Mouse (Mus musculus): Measurements from ENCODE around the gene Hpd. TPM values are rescaled to one million over a fixed set of nuclear protein-coding genes. Genes with fewer than 3 reads are reported as not detected.
"Not testable (repeated sequence)": the region's sequence is repeated elsewhere in the genome, so short reads cannot be mapped to it uniquely, and the experiment has no call there.

The Hpd gene
- polyA plus RNA-seq (2015; fragmentation: Nextera tagmentation; extraction: Ambion mirVana): 9.0 and 9.9 TPM in 2 replicates

GRCm38 (mm10) chr5:123182651-123183050, at the start of gene Hpd:
Gene Hpd (minus strand): TSS chr5:123182727.
- H3K4me2 ChIP-seq (ENCODE audit: low read depth, low read length): no peak within 1 kb of the TSS
- no peaks in the 10 kb centered on the region for H3K27me3 ChIP-seq (replicated peaks; ENCODE audit: control insufficient read depth, insufficient read depth, low read length)
- H3K4me1 ChIP-seq (ENCODE audit: control insufficient read depth, insufficient read depth, low read length): peaks cover 3% of the 10 kb centered on the region; the same call in 1 of the 2 replicates
- H3K4me3 ChIP-seq (ENCODE audit: low read length): no peak within 1 kb of the TSS
- H3K27ac ChIP-seq (ENCODE audit: low read length): no peak within 1 kb of the TSS
- H3K36me3 ChIP-seq (ENCODE audit: control insufficient read depth, insufficient read depth, low read length): no peaks in the 10 kb centered on the region
- no peaks in the 10 kb centered on the region for H3K9me3 ChIP-seq (ENCODE audit: control insufficient read depth, low read length)
- ATAC-seq: no peak
- WGBS: 72% methylated on average over 10 of the region's 10 CpGs
- H3K9ac ChIP-seq (ENCODE audit: low read depth, low read length): no peak within 1 kb of the TSS

- 90% methylated on average over 2 of the region's 2 CpGs for WGBS
- H3K4me1 ChIP-seq (ENCODE audit: control insufficient read depth, insufficient read depth, low read length): peaks cover 9% of the 10 kb centered on the region
- H3K36me3 ChIP-seq (ENCODE audit: control insufficient read depth, insufficient read depth, low read length): no peaks in the 10 kb centered on the region; the same call in 1 of the 2 replicates
- no peak overlapping the region for H3K4me2 ChIP-seq (ENCODE audit: low read depth, low read length)
- H3K27ac ChIP-seq (ENCODE audit: low read length): no peak overlapping the region
- H3K9me3 ChIP-seq (ENCODE audit: control insufficient read depth, low read length): no peaks in the 10 kb centered on the region
- H3K27me3 ChIP-seq (replicated peaks; ENCODE audit: control insufficient read depth, insufficient read depth, low read length): no peaks in the 10 kb centered on the region
- ATAC-seq: no peak
- no peak overlapping the region for H3K4me3 ChIP-seq (ENCODE audit: low read length)
- no peak overlapping the region for H3K9ac ChIP-seq (ENCODE audit: low read depth, low read length)
Observed at GRCm38 (mm10) chr5:123232180-123232579, 49.7 kb upstream of the Hpd start.

GRCm38 (mm10) chr5:123229296-123229695, 46.8 kb upstream of the Hpd start:
- Histone ChIP-seq H3K9me3 (ENCODE audit: control insufficient read depth, low read length) (no peaks in the 10 kb centered on the region), H3K9ac (ENCODE audit: low read depth, low read length) (no peak overlapping the region; the same call in 1 of the 2 replicates), H3K4me3 (ENCODE audit: low read length) (no peak overlapping the region), H3K36me3 (ENCODE audit: control insufficient read depth, insufficient read depth, low read length) (no peaks in the 10 kb centered on the region), H3K4me1 (ENCODE audit: control insufficient read depth, insufficient read depth, low read length) (peaks cover 4% of the 10 kb centered on the region), H3K4me2 (ENCODE audit: low read depth, low read length) (peak overlapping the region; percentile 77; the same call in 1 of the 2 replicates), H3K27ac (ENCODE audit: low read length) (no peak overlapping the region), H3K27me3 (replicated peaks; ENCODE audit: control insufficient read depth, insufficient read depth, low read length) (no peaks in the 10 kb centered on the region)
- WGBS: 83% methylated on average over 6 of the region's 6 CpGs
- ATAC-seq: no peak

- Histone ChIP-seq H3K4me3 (ENCODE audit: low read length) (peak overlapping the region; percentile 77), H3K36me3 (ENCODE audit: control insufficient read depth, insufficient read depth, low read length) (no peaks in the 10 kb centered on the region), H3K9ac (ENCODE audit: low read depth, low read length) (peak overlapping the region; percentile 84), H3K27ac (ENCODE audit: low read length) (no peak overlapping the region), H3K4me2 (ENCODE audit: low read depth, low read length) (peak overlapping the region; percentile 77), H3K4me1 (ENCODE audit: control insufficient read depth, insufficient read depth, low read length) (peaks cover 4% of the 10 kb centered on the region), H3K27me3 (replicated peaks; ENCODE audit: control insufficient read depth, insufficient read depth, low read length) (no peaks in the 10 kb centered on the region), H3K9me3 (ENCODE audit: control insufficient read depth, low read length) (no peaks in the 10 kb centered on the region)
- WGBS: 8% methylated on average over 15 of the region's 15 CpGs
- ATAC-seq: peak; percentile 6; the same call in 1 of the 2 replicates
Observed at GRCm38 (mm10) chr5:123228524-123228922, 46.0 kb upstream of the Hpd start.

GRCm38 (mm10) chr5:123227762-123228523, 45.4 kb upstream of the Hpd start:
- H3K36me3 ChIP-seq (ENCODE audit: control insufficient read depth, insufficient read depth, low read length): no peaks in the 10 kb centered on the region
- peak; percentile 88 for ATAC-seq
- peak overlapping the region; percentile 77 for H3K4me3 ChIP-seq (ENCODE audit: low read length)
- peaks cover 4% of the 10 kb centered on the region for H3K4me1 ChIP-seq (ENCODE audit: control insufficient read depth, insufficient read depth, low read length)
- H3K27me3 ChIP-seq (replicated peaks; ENCODE audit: control insufficient read depth, insufficient read depth, low read length): no peaks in the 10 kb centered on the region
- H3K9ac ChIP-seq (ENCODE audit: low read depth, low read length): peak overlapping the region; percentile 84
- H3K27ac ChIP-seq (ENCODE audit: low read length): no peak overlapping the region; the same call in 1 of the 2 replicates
- WGBS: 4% methylated on average over 42 of the region's 42 CpGs
- H3K4me2 ChIP-seq (ENCODE audit: low read depth, low read length): peak overlapping the region; percentile 77
- no peaks in the 10 kb centered on the region for H3K9me3 ChIP-seq (ENCODE audit: control insufficient read depth, low read length)

GRCm38 (mm10) chr5:123226851-123227250, 44.3 kb upstream of the Hpd start:
- ATAC-seq: no peak
- no peaks in the 10 kb centered on the region for H3K9me3 ChIP-seq (ENCODE audit: control insufficient read depth, low read length)
- H3K9ac ChIP-seq (ENCODE audit: low read depth, low read length): no peak overlapping the region
- no peaks in the 10 kb centered on the region for H3K36me3 ChIP-seq (ENCODE audit: control insufficient read depth, insufficient read depth, low read length)
- H3K27me3 ChIP-seq (replicated peaks; ENCODE audit: control insufficient read depth, insufficient read depth, low read length): no peaks in the 10 kb centered on the region
- H3K4me2 ChIP-seq (ENCODE audit: low read depth, low read length): no peak overlapping the region
- H3K4me3 ChIP-seq (ENCODE audit: low read length): no peak overlapping the region
- WGBS: 79% methylated on average over 7 of the region's 7 CpGs
- H3K4me1 ChIP-seq (ENCODE audit: control insufficient read depth, insufficient read depth, low read length): peaks cover 4% of the 10 kb centered on the region
- no peak overlapping the region for H3K27ac ChIP-seq (ENCODE audit: low read length)

GRCm38 (mm10) chr5:123223861-123224260, 41.3 kb upstream of the Hpd start:
- H3K9me3 ChIP-seq (ENCODE audit: control insufficient read depth, low read length); H3K27ac ChIP-seq (ENCODE audit: low read length); H3K4me2 ChIP-seq (ENCODE audit: low read depth, low read length); H3K4me1 ChIP-seq (ENCODE audit: control insufficient read depth, insufficient read depth, low read length); H3K36me3 ChIP-seq (ENCODE audit: control insufficient read depth, insufficient read depth, low read length); ATAC-seq; H3K9ac ChIP-seq (ENCODE audit: low read depth, low read length); H3K27me3 ChIP-seq (replicated peaks; ENCODE audit: control insufficient read depth, insufficient read depth, low read length); H3K4me3 ChIP-seq (ENCODE audit: low read length): not testable (repeated sequence)
- 59% methylated on average over 6 of the region's 6 CpGs for WGBS

- Histone ChIP-seq H3K27me3 (replicated peaks; ENCODE audit: control insufficient read depth, insufficient read depth, low read length) (no peaks in the 10 kb centered on the region), H3K9me3 (ENCODE audit: control insufficient read depth, low read length) (no peaks in the 10 kb centered on the region), H3K4me3 (ENCODE audit: low read length) (no peak overlapping the region), H3K9ac (ENCODE audit: low read depth, low read length) (no peak overlapping the region), H3K27ac (ENCODE audit: low read length) (no peak overlapping the region), H3K4me2 (ENCODE audit: low read depth, low read length) (no peak overlapping the region), H3K4me1 (ENCODE audit: control insufficient read depth, insufficient read depth, low read length) (no peaks in the 10 kb centered on the region), H3K36me3 (ENCODE audit: control insufficient read depth, insufficient read depth, low read length) (no peaks in the 10 kb centered on the region)
- 75% methylated on average over 4 of the region's 4 CpGs for WGBS
- no peak for ATAC-seq
Observed at GRCm38 (mm10) chr5:123223051-123223410, 40.5 kb upstream of the Hpd start.

GRCm38 (mm10) chr5:123222346-123223050, 40.0 kb upstream of the Hpd start:
- not testable (repeated sequence) for H3K4me2 ChIP-seq (ENCODE audit: low read depth, low read length); ATAC-seq
- 73% methylated on average over 3 of the region's 5 CpGs for WGBS

More at GRCm38 (mm10) chr5:123222346-123223050, 40.0 kb upstream of the Hpd start:
- not testable (repeated sequence) for H3K4me1 ChIP-seq (ENCODE audit: control insufficient read depth, insufficient read depth, low read length); H3K36me3 ChIP-seq (ENCODE audit: control insufficient read depth, insufficient read depth, low read length); H3K4me3 ChIP-seq (ENCODE audit: low read length); H3K9me3 ChIP-seq (ENCODE audit: control insufficient read depth, low read length); H3K27ac ChIP-seq (ENCODE audit: low read length); H3K27me3 ChIP-seq (replicated peaks; ENCODE audit: control insufficient read depth, insufficient read depth, low read length); H3K9ac ChIP-seq (ENCODE audit: low read depth, low read length)

All from intestine, embryonic 16.5 days (tissue).